ENCODE assay signal across 8 mouse cellular contexts in genomic region chr7:64501536-64502270, GRCm38 (mm10). TPM values are rescaled to one million over a fixed set of nuclear protein-coding genes. Genes with fewer than 3 reads are reported as not detected.
A peak's percentile ranks its signal among the peaks of the same experiment; 100 is the strongest.
DNase-seq lines count a peak whose midpoint lies in the region; ATAC-seq and TF ChIP-seq lines count a peak whose summit lies in the region.

Gene Apba2, plus strand, starts transcription at chr7:64501706.

- peak; percentile 2; the same call in 1 of the 2 replicates for TF ChIP-seq CTCF in testis, adult 2 months (IDR thresholded peaks at IDR 0.05; ENCODE audit: control insufficient read depth, insufficient read depth, insufficient replicate concordance, low read depth, low read length)

- no peak for TF ChIP-seq POLR2A in testis, adult 2 months (IDR thresholded peaks at IDR 0.05; ENCODE audit: control insufficient read depth, low read depth, low read length)

- H3K9ac ChIP-seq in heart, embryonic 13.5 days: peak within 1 kb of the TSS; percentile 70
- peak within 1 kb of the TSS; percentile 94 for H3K9ac ChIP-seq in midbrain, embryonic 12.5 days (replicated peaks)

- H3K36me3 ChIP-seq in heart, embryonic 13.5 days: no peaks in the 10 kb centered on the region
- H3K36me3 ChIP-seq in midbrain, embryonic 12.5 days: no peaks in the 10 kb centered on the region
- no peaks in the 10 kb centered on the region for H3K36me3 ChIP-seq in testis, adult 2 months (ENCODE audit: control insufficient read depth, insufficient read depth, low read length)

- WGBS in heart, embryonic 13.5 days: under 1% methylated on average over 93 of the region's 96 CpGs
- WGBS in midbrain, embryonic 12.5 days: under 1% methylated on average over 95 of the region's 96 CpGs

- peak within 1 kb of the TSS; percentile 56 for H3K4me3 ChIP-seq in heart, embryonic 13.5 days
- H3K4me3 ChIP-seq in midbrain, embryonic 12.5 days: peak within 1 kb of the TSS; percentile 88
- H3K4me3 ChIP-seq in testis, adult 2 months (ENCODE audit: control insufficient read depth, low read depth, low read length): peak within 1 kb of the TSS; percentile 31

- no peak for ATAC-seq in heart, embryonic 13.5 days (ENCODE audit: extremely low read depth, insufficient number of reproducible peaks, low FRiP score, low TSS enrichment)
- peak; percentile 85 for ATAC-seq in midbrain, embryonic 12.5 days (ENCODE audit: low FRiP score, low read depth)

- H3K27me3 ChIP-seq in heart, embryonic 13.5 days (replicated peaks): peaks cover 60% of the 10 kb centered on the region
- peaks cover 14% of the 10 kb centered on the region for H3K27me3 ChIP-seq in midbrain, embryonic 12.5 days
- no peaks in the 10 kb centered on the region for H3K27me3 ChIP-seq in testis, adult 2 months (ENCODE audit: control insufficient read depth, insufficient read depth, low read length)

- DNase-seq in thymus, postnatal 14 days: peak; percentile 10
- DNase-seq in thymus, postnatal 25 days: no peak
- DNase-seq in cerebellum, postnatal 4 days (ENCODE audit: low spot score in 2 of 2): peak; percentile 57 to 84
- DNase-seq in layer of hippocampus, postnatal 25 days (ENCODE audit: extremely low spot score in 1 of 2, low spot score in 1 of 2): peak; percentile 69 to 74
- no peak for DNase-seq in spleen, postnatal 14 days (ENCODE audit: low spot score in 2 of 2)

- peaks cover 11% of the 10 kb centered on the region for H3K4me1 ChIP-seq in heart, embryonic 13.5 days
- peaks cover 28% of the 10 kb centered on the region for H3K4me1 ChIP-seq in midbrain, embryonic 12.5 days
- peaks cover 7% of the 10 kb centered on the region for H3K4me1 ChIP-seq in testis, adult 2 months (ENCODE audit: control insufficient read depth, insufficient read depth, low read length)

- no peak within 1 kb of the TSS for H3K27ac ChIP-seq in heart, embryonic 13.5 days (replicated peaks)
- H3K27ac ChIP-seq in midbrain, embryonic 12.5 days (replicated peaks): peak within 1 kb of the TSS; percentile 93
- no peak within 1 kb of the TSS for H3K27ac ChIP-seq in testis, adult 2 months (ENCODE audit: control insufficient read depth, insufficient read depth, low read depth, low read length)

- 0 out of 2 replicates have a peak, but pooled peaks cover 7% of the 10 kb centered on the region for H3K9me3 ChIP-seq in heart, embryonic 13.5 days
- no peaks in the 10 kb centered on the region for H3K9me3 ChIP-seq in midbrain, embryonic 12.5 days

- H3K4me2 ChIP-seq in heart, embryonic 13.5 days: peak within 1 kb of the TSS; percentile 86
- H3K4me2 ChIP-seq in midbrain, embryonic 12.5 days (replicated peaks): peak within 1 kb of the TSS; percentile 70

RNA-seq across cellular contexts. Expression of gene Apba2, which starts in this region (rescaled TPM):
- 0.55 and 1.3 TPM in 2 replicates for polyA plus RNA-seq in heart, embryonic 13.5 days (2015; fragmentation: Nextera tagmentation; extraction: Ambion mirVana)
- total RNA-seq in layer of hippocampus, postnatal 25 days (2021): 100 to 1,000 TPM; 251 to 263 TPM
- 120 and 125 TPM in 2 replicates for polyA plus RNA-seq in midbrain, embryonic 12.5 days (2016; fragmentation: Nextera tagmentation; extraction: Ambion mirVana)
- 0.22 and 0.51 TPM in 2 replicates for polyA plus RNA-seq in testis, adult 2 months (2012; rRNA removed)

Comparison
In these comparisons a context has a peak if more than half of its experiments do, and no peak if none do; other contexts are left out.
1. RNA of gene Apba2 (polyA plus RNA-seq): 120 to 125 TPM in midbrain, embryonic 12.5 days; 0.55 to 1.3 TPM in heart, embryonic 13.5 days and 0.22 to 0.51 TPM in testis, adult 2 months; every median in the first group is over 10 times any median in the second.
2. DNase-seq: peak in thymus, postnatal 14 days (single experiment), cerebellum, postnatal 4 days (2 of 2) and layer of hippocampus, postnatal 25 days (2 of 2); none in thymus, postnatal 25 days (single experiment) and spleen, postnatal 14 days (0 of 2).
3. H3K4me3 ChIP-seq: peak in every context shown above with its lines; median percentile 88 in midbrain, embryonic 12.5 days; 56 in heart, embryonic 13.5 days; 31 in testis, adult 2 months.